Mouse (Mus musculus): ENCODE measurements around the gene Abcb1b. TPM values are rescaled to one million over a fixed set of nuclear protein-coding genes. Genes with fewer than 3 reads are reported as not detected.

Gene Abcb1b
- polyA plus RNA-seq, 1 experiment from 2014 or later = 0.78 TPM

DNA sequence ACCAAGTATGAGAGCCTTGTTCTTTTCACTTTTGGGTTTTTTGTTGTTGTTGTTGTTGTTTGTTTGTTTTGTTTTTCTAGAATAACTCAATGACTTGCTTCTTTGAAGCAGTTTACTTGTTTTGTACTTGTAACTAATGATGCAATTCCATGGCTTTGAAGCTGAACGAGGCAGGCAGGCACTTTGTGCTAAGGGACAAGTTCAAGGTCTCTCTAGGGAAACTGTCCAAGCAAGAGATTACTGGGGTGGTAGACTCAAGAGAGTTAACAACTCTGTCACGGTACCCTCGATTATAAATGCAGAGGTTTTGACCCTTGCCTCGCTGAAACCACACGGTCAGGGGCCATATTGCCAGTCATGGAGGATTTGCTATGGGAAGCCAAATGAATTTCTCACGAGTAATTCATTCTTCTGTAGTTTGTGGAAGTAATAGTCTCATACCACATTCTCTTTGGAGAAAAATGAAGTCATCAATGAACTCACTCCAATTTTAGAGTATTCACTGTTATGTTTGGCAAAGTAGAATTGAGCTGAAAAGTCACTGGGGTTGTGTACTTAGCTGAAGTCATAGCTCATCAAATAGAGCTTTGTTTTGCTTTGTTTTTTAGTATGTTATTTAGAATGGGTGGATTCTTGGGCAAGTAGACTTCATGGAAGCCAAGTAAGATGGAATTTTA is 104.3 kb downstream of the Abcb1b start:
- Histone ChIP-seq H3K9me3 (no peaks in the 10 kb centered on the region), H3K4me1 (no peaks in the 10 kb centered on the region), H3K4me2 (replicated peaks) (no peak overlapping the region), H3K27ac (replicated peaks) (no peak overlapping the region), H3K4me3 (no peak overlapping the region), H3K36me3 (no peaks in the 10 kb centered on the region), H3K27me3 (no peaks in the 10 kb centered on the region), H3K9ac (replicated peaks) (no peak overlapping the region)
- 84% methylated on average over 6 of the region's 6 CpGs for WGBS
- no peak for ATAC-seq (replicated peaks)

DNA sequence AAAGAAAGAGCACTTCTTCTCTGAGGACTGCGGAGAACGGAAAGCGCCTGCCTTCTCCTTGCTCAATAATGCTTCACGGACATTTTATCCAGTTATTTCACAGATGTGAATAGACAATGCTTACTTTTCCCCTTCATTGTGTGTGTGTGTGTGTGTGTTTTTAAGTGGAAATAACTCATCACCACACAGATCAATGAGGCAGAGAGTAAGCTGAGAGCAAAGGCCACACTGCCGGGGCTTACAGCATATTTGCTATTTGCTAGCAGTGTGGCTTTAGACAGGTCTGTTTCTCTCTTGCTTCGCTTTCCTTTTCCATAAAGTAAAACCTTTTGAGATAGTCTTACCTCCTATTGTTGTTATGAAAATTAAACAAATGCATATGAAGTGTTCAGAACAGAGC is 106.6 kb downstream of the Abcb1b start:
- Histone ChIP-seq H3K4me1 (no peaks in the 10 kb centered on the region), H3K36me3 (no peaks in the 10 kb centered on the region), H3K9me3 (no peaks in the 10 kb centered on the region), H3K27ac (replicated peaks) (no peak overlapping the region), H3K4me3 (no peak overlapping the region), H3K4me2 (replicated peaks) (no peak overlapping the region), H3K9ac (replicated peaks) (no peak overlapping the region), H3K27me3 (no peaks in the 10 kb centered on the region)
- 55% methylated on average over 6 of the region's 6 CpGs for WGBS
- ATAC-seq (replicated peaks) = no peak

DNA sequence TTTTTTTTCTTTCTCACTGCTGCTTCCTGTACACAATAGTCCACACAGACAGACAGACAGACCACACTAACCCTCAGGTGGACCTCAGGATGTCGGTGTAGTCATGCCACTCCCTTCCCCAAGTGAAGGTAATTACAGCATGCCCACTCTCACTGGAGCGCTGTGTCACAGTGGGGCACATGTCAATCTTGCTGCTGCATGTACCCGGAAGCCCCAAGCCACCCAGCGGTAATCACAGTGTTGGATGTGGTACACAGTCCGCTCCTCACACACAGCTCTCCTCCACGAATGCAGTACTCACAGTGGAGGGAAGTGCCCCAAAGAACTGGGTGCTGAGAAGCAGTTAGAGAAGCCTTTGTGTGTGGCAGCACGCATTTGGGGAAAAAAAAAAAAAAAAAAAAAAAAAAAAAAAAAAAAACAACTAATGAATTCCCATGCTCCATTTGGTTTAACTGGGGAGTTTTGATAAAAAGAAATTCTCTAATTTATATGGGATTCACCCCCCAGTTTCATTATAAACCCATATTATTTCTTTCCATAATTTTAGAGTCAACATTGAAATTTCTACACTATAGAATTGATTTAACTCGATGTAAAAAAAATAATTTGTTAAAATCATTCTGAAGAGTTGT is 113.7 kb downstream of the Abcb1b start:
- Histone ChIP-seq H3K36me3 (no peaks in the 10 kb centered on the region), H3K4me1 (no peaks in the 10 kb centered on the region), H3K27me3 (no peaks in the 10 kb centered on the region), H3K4me3 (no peak overlapping the region), H3K9ac (replicated peaks) (no peak overlapping the region), H3K27ac (replicated peaks) (no peak overlapping the region), H3K9me3 (no peaks in the 10 kb centered on the region), H3K4me2 (replicated peaks) (no peak overlapping the region)
- WGBS = 79% methylated on average over 8 of the region's 8 CpGs
- no peak for ATAC-seq (replicated peaks)

Other genes with a start within 250 kb of the Abcb1b start
- gene Rundc3b, start 175.2 kb upstream of the Abcb1b start, polyA plus RNA-seq (2015; fragmentation: Nextera tagmentation; extraction: Ambion mirVana) = 31.1 and 33.7 TPM in 2 replicates
- gene Abcb1a, start 138.1 kb upstream of the Abcb1b start, polyA plus RNA-seq (2015; fragmentation: Nextera tagmentation; extraction: Ambion mirVana) = 0.98 and 1.4 TPM in 2 replicates
- 0.66 and 0.85 TPM in 2 replicates for gene Abcb4, start 95.6 kb downstream of the Abcb1b start, polyA plus RNA-seq (2015; fragmentation: Nextera tagmentation; extraction: Ambion mirVana)
- gene Crot, start 199.2 kb downstream of the Abcb1b start, polyA plus RNA-seq (2015; fragmentation: Nextera tagmentation; extraction: Ambion mirVana) = 21.4 and 22.9 TPM in 2 replicates

Data from forebrain, embryonic 15.5 days (tissue).